Mouse (Mus musculus) G1E (cell line): ENCODE measurements at regions not wholly inside any gene's neighbourhood (a gene's known extent, or its start where the extent isn't known, plus 50 kb on each side); places are given as distances from the start of the nearest gene placed in this dataset.

Experiments
- ATAC-seq: 2 replicates; pipeline ENCODE4 v1.8.0; 2016; ENCODE audit warnings: mild to moderate bottlenecking; ENCODE audit not compliant: insufficient number of reproducible peaks, poor library complexity, low FRiP score, severe bottlenecking; ENCODE audit errors: extremely low read depth
- DNase-seq: peaks from one replicate; pipeline ENCODE4 v3.0.0; 2012; ENCODE audit warnings: low spot score
- H3K27me3 ChIP-seq: 2 replicates; pipeline ENCODE4 v1.6.1; 2012; ENCODE audit warnings: mild to moderate bottlenecking, low read length, inconsistent platforms; ENCODE audit not compliant: insufficient read depth
- H3K36me3 ChIP-seq: replicated peaks from 2 replicates; pipeline ENCODE3; 2012; ENCODE audit warnings: mild to moderate bottlenecking, inconsistent platforms
- H3K4me1 ChIP-seq: 2 replicates; pipeline ENCODE4 v1.6.1; 2012; ENCODE audit warnings: low read depth, low read length, inconsistent platforms, mixed read lengths; ENCODE audit not compliant: insufficient read depth
- H3K4me3 ChIP-seq: 2 replicates; pipeline ENCODE4 v1.5.1; 2012; ENCODE audit warnings: low read depth, mild to moderate bottlenecking, inconsistent platforms, low read length, moderate library complexity, mixed read lengths
- H3K9me3 ChIP-seq: replicated peaks from 2 replicates; pipeline ENCODE4 v1.6.1; 2012; ENCODE audit warnings: inconsistent platforms
- CTCF ChIP-seq: IDR thresholded peaks from 2 replicates; pipeline ENCODE4 v1.5.1; 2012; ENCODE audit warnings: low read depth, low read length, inconsistent platforms, mixed read lengths
- GATA1 ChIP-seq: IDR thresholded peaks from 2 replicates; pipeline ENCODE4 v1.6.1; 2012; ENCODE audit warnings: borderline replicate concordance, low read length, inconsistent platforms, mixed read lengths
- GATA2 ChIP-seq: IDR thresholded peaks from 2 replicates; pipeline ENCODE4 v1.6.1; 2012; ENCODE audit warnings: low read depth, low read length, inconsistent platforms, borderline replicate concordance
- POLR2AphosphoS5 ChIP-seq: IDR thresholded peaks from 2 replicates; pipeline ENCODE4 v1.6.1; 2012; ENCODE audit warnings: low read depth, low read length, inconsistent platforms; ENCODE audit not compliant: insufficient replicate concordance
- TAL1 ChIP-seq: conservative IDR thresholded peaks from 2 replicates; pipeline ENCODE4 v1.6.1; 2012; ENCODE audit warnings: low read depth, low read length, inconsistent platforms, mixed read lengths

GRCm38 (mm10) chr14:97557888-97558287, 611.7 kb downstream of the Dach1 start:
- DNase-seq (no peak), ATAC-seq (no peak)
- TF ChIP-seq CTCF (no peak), TAL1 (no peak), POLR2AphosphoS5 (no peak), GATA2 (no peak), GATA1 (no peak)
- H3K4me1 ChIP-seq = no peaks in the 10 kb centered on the region
- peaks cover 4% of the 10 kb centered on the region for H3K9me3 ChIP-seq
- H3K27me3 ChIP-seq = no peaks in the 10 kb centered on the region
- H3K36me3 ChIP-seq = no peaks in the 10 kb centered on the region
- no peak overlapping the region for H3K4me3 ChIP-seq

- TF ChIP-seq TAL1 = no peak
- TF ChIP-seq CTCF = no peak
- TF ChIP-seq GATA2 = no peak
- TF ChIP-seq GATA1 = no peak
- no peak for TF ChIP-seq POLR2AphosphoS5
- H3K4me1 ChIP-seq = no peaks in the 10 kb centered on the region
- H3K36me3 ChIP-seq = no peaks in the 10 kb centered on the region
- ATAC-seq = no peak
- no peak for DNase-seq
- peaks cover 7% of the 10 kb centered on the region for H3K9me3 ChIP-seq
- H3K27me3 ChIP-seq = no peaks in the 10 kb centered on the region
- H3K4me3 ChIP-seq = no peak overlapping the region
Measured at GRCm38 (mm10) chr14:97546276-97546675, 623.3 kb downstream of the Dach1 start.

DNA sequence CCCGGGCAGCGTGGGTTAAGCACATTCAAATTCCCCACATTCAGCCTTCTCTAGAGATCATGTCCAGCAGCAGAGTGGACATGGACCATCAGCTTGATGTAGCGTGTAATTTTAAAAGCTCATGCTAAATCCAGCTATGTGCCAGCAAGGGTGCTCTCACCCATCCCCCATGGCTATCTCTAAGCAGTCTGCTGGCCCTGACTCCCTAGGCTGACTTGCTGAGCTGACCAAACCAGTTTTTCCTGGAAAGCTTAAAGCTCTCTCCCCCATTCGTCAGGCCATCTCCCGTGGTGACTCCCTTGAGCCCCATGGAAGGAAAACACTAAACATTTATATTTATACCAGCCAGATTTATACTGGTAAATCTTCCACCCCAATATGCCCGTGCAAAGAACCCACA, 625.3 kb downstream of the Dach1 start:
- Histone ChIP-seq H3K36me3 (no peaks in the 10 kb centered on the region), H3K27me3 (no peaks in the 10 kb centered on the region), H3K4me3 (no peak overlapping the region), H3K4me1 (no peaks in the 10 kb centered on the region), H3K9me3 (peaks cover 7% of the 10 kb centered on the region)
- TF ChIP-seq GATA1 = no peak
- no peak for TF ChIP-seq CTCF
- no peak for TF ChIP-seq GATA2
- TF ChIP-seq POLR2AphosphoS5 = no peak
- TF ChIP-seq TAL1 = no peak
- no peak for ATAC-seq
- no peak for DNase-seq

GRCm38 (mm10) chr14:97537012-97537411, 632.6 kb downstream of the Dach1 start:
- ATAC-seq (no peak), DNase-seq (no peak)
- no peak for TF ChIP-seq GATA2
- TF ChIP-seq TAL1 = no peak
- Histone ChIP-seq H3K4me1 (no peaks in the 10 kb centered on the region), H3K36me3 (no peaks in the 10 kb centered on the region), H3K27me3 (no peaks in the 10 kb centered on the region), H3K9me3 (no peaks in the 10 kb centered on the region), H3K4me3 (no peak overlapping the region)

GRCm38 (mm10) chr14:97511318-97511717, 658.2 kb downstream of the Dach1 start:
- no peaks in the 10 kb centered on the region for H3K36me3 ChIP-seq
- no peak overlapping the region for H3K4me3 ChIP-seq
- DNase-seq = no peak
- H3K4me1 ChIP-seq = no peaks in the 10 kb centered on the region; the same call in 1 of the 2 replicates
- TF ChIP-seq POLR2AphosphoS5 (no peak), TAL1 (no peak), CTCF (no peak), GATA1 (no peak), GATA2 (no peak)
- H3K27me3 ChIP-seq = no peaks in the 10 kb centered on the region
- peaks cover 18% of the 10 kb centered on the region for H3K9me3 ChIP-seq
- no peak for ATAC-seq

DNA sequence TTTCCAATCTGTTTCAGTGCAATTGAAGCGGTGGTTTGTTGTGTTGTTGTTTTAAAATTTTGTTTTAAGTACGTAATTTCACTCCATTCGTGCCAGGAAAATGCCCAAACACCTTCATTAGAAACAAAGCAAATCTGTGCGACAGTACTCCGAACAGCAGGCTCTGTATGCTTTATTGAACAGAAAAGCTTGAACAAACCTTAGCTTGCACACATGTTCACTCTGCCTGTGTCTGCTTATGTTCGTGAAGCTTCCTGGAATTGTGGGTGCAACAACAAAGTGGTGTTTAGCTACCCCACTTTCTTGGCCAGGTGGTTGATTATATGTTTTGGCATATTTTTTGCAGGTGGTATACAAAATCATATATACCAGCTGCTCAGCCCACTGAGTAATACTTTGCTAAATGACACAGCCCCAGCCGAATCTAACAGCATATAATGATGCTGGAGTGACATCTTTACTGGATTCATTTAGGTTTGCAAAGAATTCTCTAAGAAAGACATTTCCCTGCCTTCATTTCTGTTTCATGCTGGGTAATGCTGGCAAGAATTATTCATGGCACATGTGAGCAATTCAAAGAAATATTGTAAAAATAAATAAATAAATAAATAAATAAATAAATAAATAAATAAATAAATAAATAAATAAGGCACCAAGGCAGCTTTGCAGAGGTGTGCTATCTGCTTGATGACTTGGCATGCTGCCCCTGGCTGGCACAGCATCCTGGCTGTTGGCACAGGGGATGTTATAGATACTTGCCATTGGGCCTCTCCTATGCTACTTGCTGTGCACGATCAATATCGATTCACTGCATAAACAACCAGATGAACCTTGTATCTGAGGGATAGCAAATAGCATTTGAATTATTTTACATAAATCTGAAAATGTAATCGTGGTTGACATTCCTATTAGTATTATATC, 679.9 kb downstream of the Dach1 start:
- DNase-seq = no peak
- Histone ChIP-seq H3K27me3 (no peaks in the 10 kb centered on the region), H3K9me3 (peaks cover 2% of the 10 kb centered on the region), H3K36me3 (no peaks in the 10 kb centered on the region), H3K4me3 (no peak overlapping the region), H3K4me1 (no peaks in the 10 kb centered on the region)
- ATAC-seq = no peak
- TF ChIP-seq TAL1 (no peak), POLR2AphosphoS5 (no peak), GATA2 (no peak), CTCF (no peak), GATA1 (no peak)
